Mouse (Mus musculus) midbrain, postnatal 0 days (tissue): Measurements from ENCODE around the gene Gsta3. TPM values are rescaled to one million over a fixed set of nuclear protein-coding genes. Genes with fewer than 3 reads are reported as not detected.

Source experiments
- ATAC-seq: fragments of 200-750 bp; cut with Nextera tagmentation; 2 replicates; pipeline ENCODE4 v1.8.0; 2017; ENCODE audit warnings: moderate number of reproducible peaks, mild to moderate bottlenecking, moderate TSS enrichment, moderate library complexity; ENCODE audit not compliant: low FRiP score
- DNase-seq: peaks from one replicate; pipeline ENCODE4 v3.0.0-alpha.2; 2015; ENCODE audit warnings: low spot score
- H3K27ac ChIP-seq: fragments of 300-500 bp; sonication (generic); 2 replicates; pipeline ENCODE4 v1.5.1; 2014; ENCODE audit warnings: low read depth, mild to moderate bottlenecking, low read length, mixed read lengths
- H3K27me3 ChIP-seq: fragments of 300-500 bp; sonication (generic); 2 replicates; pipeline ENCODE4 v1.6.1; 2014; ENCODE audit warnings: low read length, control low read depth, mixed read lengths; ENCODE audit not compliant: insufficient read depth
- H3K36me3 ChIP-seq: fragments of 300-500 bp; sonication (generic); 2 replicates; pipeline ENCODE4 v1.6.1; 2014; ENCODE audit warnings: low read length, control low read depth, mixed read lengths; ENCODE audit not compliant: insufficient read depth
- H3K4me1 ChIP-seq: fragments of 300-500 bp; sonication (generic); 2 replicates; pipeline ENCODE4 v1.6.1; 2014; ENCODE audit warnings: mild to moderate bottlenecking, control low read depth, antibody characterized with exemption, low read length, mixed read lengths; ENCODE audit not compliant: insufficient read depth
- H3K4me2 ChIP-seq: fragments of 300-500 bp; sonication (generic); 2 replicates; pipeline ENCODE4 v1.6.1; 2014; ENCODE audit warnings: low read depth, mild to moderate bottlenecking, low read length, mixed read lengths; ENCODE audit not compliant: poor library complexity, severe bottlenecking
- H3K4me3 ChIP-seq: fragments of 300-500 bp; sonication (generic); 2 replicates; pipeline ENCODE4 v1.5.1; 2014; ENCODE audit warnings: low read depth, mild to moderate bottlenecking, low read length, moderate library complexity
- H3K9ac ChIP-seq: fragments of 300-500 bp; sonication (generic); replicated peaks from 2 replicates; pipeline ENCODE4 v1.6.1; 2014; ENCODE audit warnings: mild to moderate bottlenecking, low read length, moderate library complexity, mixed read lengths; ENCODE audit not compliant: poor library complexity, severe bottlenecking
- H3K9me3 ChIP-seq: fragments of 300-500 bp; sonication (generic); 2 replicates; pipeline ENCODE4 v1.6.1; 2016; ENCODE audit warnings: low read length, control low read depth
- CTCF ChIP-seq: IDR thresholded peaks from 2 replicates; pipeline ENCODE4 v1.5.1; 2016; ENCODE audit warnings: antibody characterized with exemption, mild to moderate bottlenecking
- WGBS: fragments of 180-500 bp; shearing (Covaris S2); extraction: QIAGEN DNeasy Blood & Tissue Kit; methylation state at CpG from one replicate; pipeline ENCODE4 v1.1.7; 2014; 5-methylcytosine and 5-hydroxymethylcytosine counted together
- polyA plus RNA-seq: library from polyadenylated mRNA; unstranded; fragments of >200 nt; fragmentation: Nextera tagmentation; extraction: Ambion mirVana; gene quantifications from 2 replicates; pipeline ENCODE4 v1.2.1, GENCODE M21; 2015
- total RNA-seq: library from RNA; depleted of rRNA; stranded (reverse); fragments of >200 nt; gene quantifications from 2 replicates; pipeline ENCODE4 v1.2.3, GENCODE M21; 2014

Gsta3 gene
- total and polyA plus RNA-seq, 2 experiments from 2014 or later: 0.52 TPM; not detected in 1

- WGBS: 93% methylated on average over 6 of the region's 6 CpGs
- TF ChIP-seq CTCF: no peak
- no peak overlapping the region for H3K4me2 ChIP-seq
- H3K36me3 ChIP-seq: no peaks in the 10 kb centered on the region
- no peaks in the 10 kb centered on the region for H3K4me1 ChIP-seq
- no peaks in the 10 kb centered on the region for H3K27me3 ChIP-seq
- H3K9ac ChIP-seq: no peak overlapping the region
- no peak overlapping the region for H3K4me3 ChIP-seq
- no peaks in the 10 kb centered on the region for H3K9me3 ChIP-seq
- no peak for ATAC-seq
- no peak overlapping the region for H3K27ac ChIP-seq
- DNase-seq: no peak
Measured at GRCm38 (mm10) chr1:21235359-21235758, 5.0 kb upstream of the Gsta3 start.

- H3K27me3 ChIP-seq: no peaks in the 10 kb centered on the region
- WGBS: 69% methylated on average over 1 of the region's 1 CpGs
- H3K27ac ChIP-seq: no peak overlapping the region
- no peak for ATAC-seq
- no peak for TF ChIP-seq CTCF
- H3K4me2 ChIP-seq: no peak overlapping the region
- no peak overlapping the region for H3K9ac ChIP-seq
- no peak for DNase-seq
- H3K4me3 ChIP-seq: no peak overlapping the region
- no peaks in the 10 kb centered on the region for H3K9me3 ChIP-seq
- no peaks in the 10 kb centered on the region for H3K36me3 ChIP-seq
- H3K4me1 ChIP-seq: no peaks in the 10 kb centered on the region
Measured at GRCm38 (mm10) chr1:21241096-21241495, 707 bp downstream of the Gsta3 start.

GRCm38 (mm10) chr1:21244290-21244960 lies 4.0 kb downstream of the Gsta3 start:
- 71% methylated on average over 4 of the region's 4 CpGs for WGBS
- H3K27me3 ChIP-seq: no peaks in the 10 kb centered on the region
- TF ChIP-seq CTCF: no peak
- H3K4me1 ChIP-seq: no peaks in the 10 kb centered on the region
- H3K36me3 ChIP-seq: no peaks in the 10 kb centered on the region
- DNase-seq (no peak), ATAC-seq (no peak)
- no peak overlapping the region for H3K4me3 ChIP-seq
- H3K27ac ChIP-seq: no peak overlapping the region
- no peaks in the 10 kb centered on the region for H3K9me3 ChIP-seq
- no peak overlapping the region for H3K4me2 ChIP-seq
- H3K9ac ChIP-seq: no peak overlapping the region

GRCm38 (mm10) chr1:21246136-21246535 lies 5.7 kb downstream of the Gsta3 start:
- no peak for TF ChIP-seq CTCF
- no peak for ATAC-seq

GRCm38 (mm10) chr1:21247896-21248295 lies 7.5 kb downstream of the Gsta3 start:
- no peak for ATAC-seq
- Histone ChIP-seq H3K4me1 (no peaks in the 10 kb centered on the region), H3K4me2 (no peak overlapping the region), H3K9me3 (no peaks in the 10 kb centered on the region), H3K27me3 (no peaks in the 10 kb centered on the region), H3K4me3 (no peak overlapping the region), H3K36me3 (no peaks in the 10 kb centered on the region), H3K9ac (no peak overlapping the region), H3K27ac (no peak overlapping the region)
- DNase-seq: no peak
- no peak for TF ChIP-seq CTCF

More at GRCm38 (mm10) chr1:21246136-21246535, 5.7 kb downstream of the Gsta3 start:
- Histone ChIP-seq H3K36me3 (no peaks in the 10 kb centered on the region), H3K4me2 (no peak overlapping the region), H3K27ac (no peak overlapping the region), H3K4me3 (no peak overlapping the region), H3K4me1 (no peaks in the 10 kb centered on the region), H3K9ac (no peak overlapping the region), H3K9me3 (no peaks in the 10 kb centered on the region), H3K27me3 (no peaks in the 10 kb centered on the region)
- WGBS: 54% methylated on average over 3 of the region's 3 CpGs
- no peak for DNase-seq

- TF ChIP-seq CTCF: no peak
- Histone ChIP-seq H3K4me1 (no peaks in the 10 kb centered on the region), H3K9me3 (no peaks in the 10 kb centered on the region), H3K4me3 (no peak overlapping the region), H3K27me3 (no peaks in the 10 kb centered on the region), H3K9ac (no peak overlapping the region), H3K27ac (no peak overlapping the region), H3K36me3 (no peaks in the 10 kb centered on the region), H3K4me2 (no peak overlapping the region)
- DNase-seq: no peak
- ATAC-seq: no peak
- WGBS: 85% methylated on average over 9 of the region's 9 CpGs
Measured at GRCm38 (mm10) chr1:21248560-21249390, 8.4 kb downstream of the Gsta3 start.
